Mouse (Mus musculus) inflammation-experienced regulatory T-cells (primary cell): ENCODE data around the gene Tex50. TPM values are rescaled to one million over a fixed set of nuclear protein-coding genes. Genes with fewer than 3 reads are reported as not detected.

Experiments
- polyA plus RNA-seq, 2 experiments: library from polyadenylated mRNA; unstranded; fragments of 100-300 nt; shearing (Covaris generic); gene quantifications; one replicate each; pipeline ENCODE4 v1.2.1; 2017

Tex50 gene
- under 1 TPM in 1 of 2 experiments, not detected in 1; 0.13 TPM for polyA plus RNA-seq

GRCm38 (mm10) chr1:161159214-161159613, at the start of gene Tex50:
TSS of gene Tex50 (minus strand) at chr1:161159314.

DNA sequence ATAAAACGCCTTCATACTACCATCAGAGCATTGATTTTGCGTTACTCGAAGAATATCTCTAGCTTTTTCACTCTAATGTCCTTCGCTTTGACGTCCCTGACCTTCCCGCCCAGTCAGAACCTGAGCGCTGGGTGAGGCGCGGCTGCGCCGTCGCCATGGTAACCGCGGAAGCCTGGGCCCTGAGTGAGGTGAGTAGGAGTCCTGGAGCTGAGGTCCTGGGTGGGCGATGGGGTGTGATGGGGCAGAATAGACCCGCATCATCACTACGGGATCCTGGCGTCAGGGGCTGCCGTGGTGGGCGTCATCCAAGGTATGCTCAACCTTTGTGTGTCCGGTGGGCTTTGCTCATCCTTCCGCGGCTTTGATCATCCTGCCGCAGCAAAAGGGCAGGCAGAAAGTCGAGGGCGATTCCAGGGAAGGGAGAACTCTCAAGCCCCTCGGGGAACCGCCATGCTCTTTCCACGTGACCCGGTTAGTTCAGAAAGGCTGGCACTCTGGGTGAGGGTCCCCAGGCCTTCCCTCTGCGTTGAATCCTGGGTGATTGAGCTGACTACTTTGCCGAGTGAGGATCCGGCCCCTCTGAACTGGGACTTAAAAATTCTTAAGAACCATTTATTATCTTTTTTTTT, 16.5 kb downstream of the Tex50 start, which contains the start of gene Ankrd45:
Ankrd45 (plus strand) TSS at position 161 of the 629 bp plus-strand sequence.

GRCm38 (mm10) chr1:161130726-161131664, 28.1 kb downstream of the Tex50 start, which contains the start of gene Klhl20:
TSS of gene Klhl20 (minus strand) at chr1:161131511.

Other genes with a start within 250 kb of the Tex50 start
- gene Serpinc1, start 180.7 kb downstream of the Tex50 start, polyA plus RNA-seq, result 10 to 100 TPM in 1 of 2 experiments, 1 to 10 TPM in 1; 3.0 to 16.1 TPM
- gene Zbtb37, start 124.5 kb downstream of the Tex50 start, polyA plus RNA-seq, result 10 to 100 TPM in 1 of 2 experiments, 1 to 10 TPM in 1; 9.2 to 10.3 TPM
- 10 to 100 TPM; 12.3 to 12.8 TPM for gene Dars2, start 88.7 kb downstream of the Tex50 start, polyA plus RNA-seq
- gene Cenpl, start 88.6 kb downstream of the Tex50 start, polyA plus RNA-seq, result 10 to 100 TPM; 12.2 to 16.6 TPM
- 10 to 100 TPM; 26.8 to 30.0 TPM for gene Klhl20, start 27.8 kb downstream of the Tex50 start, polyA plus RNA-seq
- gene Ankrd45, start 16.6 kb downstream of the Tex50 start, polyA plus RNA-seq, result under 1 TPM; 0.20 to 0.29 TPM
- gene Prdx6, start 91.9 kb upstream of the Tex50 start, polyA plus RNA-seq, result 100 to 1,000 TPM; 240 to 318 TPM
- not detected for gene Tnfsf4, start 236.1 kb upstream of the Tex50 start, polyA plus RNA-seq